Mouse (Mus musculus) kidney, postnatal 4 days (tissue): ENCODE measurements around the gene Atp8a1.
A peak's percentile ranks its signal among the peaks of the same experiment; 100 is the strongest.

ENCODE experiments used
- DNase-seq, 2 experiments: peaks; one replicate each; pipeline ENCODE4 v3.0.0; 2021; ENCODE audit warnings: mixed read lengths in 2 of 2

Gene Atp8a1

GRCm38 (mm10) chr5:67847253-67848165 lies at the start of gene Atp8a1:
Gene Atp8a1 (minus strand): TSS chr5:67847434.
- DNase-seq = peak; percentile 99

- DNase-seq = no peak
Observed at GRCm38 (mm10) chr5:67884422-67885210, 37.4 kb upstream of the Atp8a1 start.

GRCm38 (mm10) chr5:67883564-67884171 lies 36.4 kb upstream of the Atp8a1 start:
- DNase-seq = no peak

GRCm38 (mm10) chr5:67871414-67871813 lies 24.2 kb upstream of the Atp8a1 start:
- no peak for DNase-seq

GRCm38 (mm10) chr5:67866221-67866620 lies 19.0 kb upstream of the Atp8a1 start:
- peak in 1 of 2 experiments; percentile 5 for DNase-seq

- DNase-seq = no peak
Observed at GRCm38 (mm10) chr5:67865670-67866069, 18.4 kb upstream of the Atp8a1 start.

- no peak for DNase-seq
Observed at GRCm38 (mm10) chr5:67864508-67865060, 17.4 kb upstream of the Atp8a1 start.

GRCm38 (mm10) chr5:67863950-67864391 lies 16.7 kb upstream of the Atp8a1 start:
- DNase-seq = no peak

GRCm38 (mm10) chr5:67854963-67855606 lies 7.9 kb upstream of the Atp8a1 start:
- no peak for DNase-seq

- no peak for DNase-seq
Observed at GRCm38 (mm10) chr5:67852860-67853259, 5.6 kb upstream of the Atp8a1 start.

GRCm38 (mm10) chr5:67849411-67849810 lies 2.2 kb upstream of the Atp8a1 start:
- DNase-seq = no peak

- DNase-seq = no peak
Observed at GRCm38 (mm10) chr5:67848511-67849014, 1.3 kb upstream of the Atp8a1 start.

- peak; percentile 34 to 57 for DNase-seq
Observed at GRCm38 (mm10) chr5:67846361-67847224, 641 bp downstream of the Atp8a1 start.

- peak; percentile 33 to 46 for DNase-seq
Observed at GRCm38 (mm10) chr5:67845190-67845691, 2.0 kb downstream of the Atp8a1 start.

GRCm38 (mm10) chr5:67844070-67844469 lies 3.2 kb downstream of the Atp8a1 start:
- no peak for DNase-seq

GRCm38 (mm10) chr5:67842306-67842705 lies 4.9 kb downstream of the Atp8a1 start:
- no peak for DNase-seq

- no peak for DNase-seq
Observed at GRCm38 (mm10) chr5:67833841-67834240, 13.4 kb downstream of the Atp8a1 start.

- DNase-seq = no peak
Observed at GRCm38 (mm10) chr5:67831293-67832147, 15.7 kb downstream of the Atp8a1 start.

GRCm38 (mm10) chr5:67828356-67828755 lies 18.9 kb downstream of the Atp8a1 start:
- no peak for DNase-seq

GRCm38 (mm10) chr5:67826935-67827334 lies 20.3 kb downstream of the Atp8a1 start:
- DNase-seq = no peak
